Mouse (Mus musculus) midbrain, embryonic 11.5 days (tissue): ENCODE measurements around the gene Fam129c. TPM values are rescaled to one million over a fixed set of nuclear protein-coding genes. Genes with fewer than 3 reads are reported as not detected.

Experiments used
- ATAC-seq: fragments of 200-750 bp; cut with Nextera tagmentation; 2 replicates; pipeline ENCODE4 v1.8.0; 2017; ENCODE audit warnings: moderate TSS enrichment, moderate library complexity; ENCODE audit not compliant: low FRiP score
- DNase-seq: peaks from one replicate; pipeline ENCODE4 v3.0.0; 2015; ENCODE audit warnings: low spot score; ENCODE audit errors: missing footprints
- H3K27ac ChIP-seq: fragments of 300-500 bp; sonication (generic); 2 replicates; pipeline ENCODE4 v1.5.1; 2014; ENCODE audit warnings: low read depth, low read length
- H3K27me3 ChIP-seq: fragments of 300-500 bp; sonication (generic); 2 replicates; pipeline ENCODE4 v1.6.1; 2014; ENCODE audit warnings: mild to moderate bottlenecking, low read length, moderate library complexity, mixed read lengths; ENCODE audit not compliant: control insufficient read depth, insufficient read depth
- H3K36me3 ChIP-seq: fragments of 300-500 bp; sonication (generic); 2 replicates; pipeline ENCODE4 v1.6.1; 2014; ENCODE audit warnings: mild to moderate bottlenecking, low read length, moderate library complexity, mixed read lengths; ENCODE audit not compliant: control insufficient read depth, insufficient read depth
- H3K4me1 ChIP-seq: fragments of 300-500 bp; sonication (generic); 2 replicates; pipeline ENCODE4 v1.6.1; 2014; ENCODE audit warnings: low read length; ENCODE audit not compliant: control insufficient read depth, insufficient read depth
- H3K4me2 ChIP-seq: fragments of 300-500 bp; sonication (generic); 2 replicates; pipeline ENCODE4 v1.6.1; 2014; ENCODE audit warnings: mild to moderate bottlenecking, moderate library complexity
- H3K4me3 ChIP-seq: fragments of 300-500 bp; sonication (generic); 2 replicates; pipeline ENCODE4 v1.5.1; 2014; ENCODE audit warnings: low read depth, low read length
- H3K9ac ChIP-seq: fragments of 300-500 bp; sonication (generic); 2 replicates; pipeline ENCODE4 v1.6.1; 2014; ENCODE audit warnings: low read length
- H3K9me3 ChIP-seq: fragments of 300-500 bp; sonication (generic); 2 replicates; pipeline ENCODE4 v1.6.1; 2016; ENCODE audit warnings: low read length; ENCODE audit not compliant: control insufficient read depth
- WGBS: fragments of 180-500 bp; shearing (Covaris S2); extraction: QIAGEN DNeasy Blood & Tissue Kit; methylation state at CpG from one replicate; pipeline ENCODE4 v1.1.7; 2014; 5-methylcytosine and 5-hydroxymethylcytosine counted together
- polyA plus RNA-seq: library from polyadenylated mRNA; unstranded; fragments of >200 nt; fragmentation: Nextera tagmentation; extraction: Ambion mirVana; gene quantifications from 2 replicates; pipeline ENCODE4 v1.2.1, GENCODE M21; 2014

Gene Fam129c
- polyA plus RNA-seq, 1 experiment from 2014 or later = 3.6 TPM

DNA sequence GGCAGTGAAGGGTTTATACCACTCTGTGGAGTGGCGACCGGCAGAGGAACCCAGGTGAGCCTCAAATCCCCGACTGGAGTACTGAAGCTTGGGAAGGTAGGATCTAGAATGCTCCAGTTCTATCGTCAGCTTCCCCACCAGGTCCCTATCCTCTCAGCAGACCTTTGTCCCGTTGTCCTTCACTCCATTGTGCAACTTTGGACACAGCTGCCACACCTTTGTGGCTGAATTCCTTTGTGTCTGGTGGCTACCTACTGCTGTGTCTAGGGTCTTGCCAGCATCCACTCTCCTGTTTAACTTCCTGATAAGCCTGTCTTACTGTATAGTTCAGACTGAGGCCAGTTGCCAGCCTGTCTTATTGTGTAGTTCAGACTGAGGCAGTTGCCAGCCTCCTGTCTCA lies 14.7 kb downstream of the Fam129c start:
- Histone ChIP-seq H3K4me3 (peak overlapping the region; percentile 96), H3K27me3 (no peaks in the 10 kb centered on the region), H3K4me2 (peak overlapping the region; percentile 85), H3K9me3 (no peaks in the 10 kb centered on the region), H3K27ac (no peak overlapping the region), H3K36me3 (peaks cover 8% of the 10 kb centered on the region; the same call in 1 of the 2 replicates), H3K9ac (peak overlapping the region; percentile 89), H3K4me1 (peaks cover 8% of the 10 kb centered on the region)
- ATAC-seq = no peak
- WGBS = 45% methylated on average over 5 of the region's 5 CpGs
- DNase-seq = no peak

DNA sequence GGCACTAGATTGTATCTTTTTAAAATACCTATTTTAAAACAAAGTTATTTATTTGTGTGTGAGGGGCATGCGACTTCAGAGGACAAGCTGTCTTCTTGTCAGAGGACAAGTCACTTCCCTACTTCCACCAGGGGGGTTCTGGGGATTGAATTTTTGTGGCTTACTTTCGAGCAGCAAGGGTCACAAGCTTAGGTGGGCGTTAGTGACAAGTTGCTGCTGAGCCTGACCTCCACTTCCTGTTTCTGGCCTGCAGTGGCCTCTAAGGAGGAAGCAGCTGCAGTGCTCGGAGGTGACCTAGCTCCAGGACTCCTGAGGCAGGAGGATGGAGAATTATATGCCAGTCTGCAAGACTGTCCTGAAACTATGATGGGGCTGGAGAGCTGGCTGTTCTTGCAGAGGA lies 16.0 kb downstream of the Fam129c start:
- H3K36me3 ChIP-seq = peaks cover 14% of the 10 kb centered on the region
- ATAC-seq (no peak), DNase-seq (no peak)
- no peak overlapping the region for H3K4me3 ChIP-seq
- no peak overlapping the region for H3K4me2 ChIP-seq
- 72% methylated on average over 4 of the region's 4 CpGs for WGBS
- no peak overlapping the region for H3K27ac ChIP-seq
- no peak overlapping the region for H3K9ac ChIP-seq
- H3K9me3 ChIP-seq = no peaks in the 10 kb centered on the region
- no peaks in the 10 kb centered on the region for H3K27me3 ChIP-seq
- H3K4me1 ChIP-seq = peaks cover 8% of the 10 kb centered on the region

DNA sequence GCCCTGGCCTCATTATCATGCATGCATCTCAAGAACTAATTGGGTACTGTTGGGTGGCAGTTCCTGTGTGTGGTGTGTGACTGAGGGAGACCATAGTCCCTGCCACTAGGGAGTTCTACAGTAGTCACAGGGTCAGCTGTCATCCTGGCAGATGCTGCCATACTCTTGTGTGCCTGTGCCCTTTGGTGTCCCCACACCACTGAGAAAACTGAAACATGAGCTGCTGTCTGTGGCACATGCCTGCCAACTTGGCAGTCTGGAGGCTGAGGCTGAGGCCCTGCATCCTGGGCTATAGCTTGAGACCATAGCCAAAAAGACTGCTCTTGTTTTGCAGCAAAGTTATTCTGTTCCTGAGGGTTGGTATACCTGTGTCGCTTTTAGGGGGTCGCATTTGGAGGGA lies 22.3 kb downstream of the Fam129c start:
- Histone ChIP-seq H3K4me3 (no peak overlapping the region), H3K4me1 (no peaks in the 10 kb centered on the region), H3K4me2 (no peak overlapping the region), H3K27ac (no peak overlapping the region), H3K36me3 (peaks cover 46% of the 10 kb centered on the region), H3K9me3 (peaks cover 11% of the 10 kb centered on the region), H3K27me3 (no peaks in the 10 kb centered on the region), H3K9ac (no peak overlapping the region)
- WGBS = 90% methylated on average over 2 of the region's 2 CpGs
- DNase-seq (no peak), ATAC-seq (no peak)

DNA sequence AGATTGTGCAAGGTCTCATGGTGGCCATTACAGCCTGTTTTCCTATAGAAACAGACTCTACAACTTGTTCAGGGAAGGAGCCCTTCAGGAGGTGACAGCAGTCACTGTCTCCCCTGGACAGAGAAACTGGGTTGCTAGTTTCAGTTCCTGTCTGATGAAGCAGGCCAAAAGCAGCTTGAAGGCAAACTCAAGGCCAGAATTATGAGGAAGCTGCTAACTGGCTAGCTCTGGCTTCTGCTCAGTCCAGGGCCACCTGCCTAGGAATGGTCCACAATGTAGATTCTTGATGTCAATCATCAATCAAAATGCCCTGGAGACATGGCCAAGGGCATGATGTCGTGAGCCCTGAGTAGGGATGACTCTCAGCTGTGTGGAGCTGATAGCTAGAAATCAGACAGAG lies 27.6 kb downstream of the Fam129c start:
- Histone ChIP-seq H3K4me2 (no peak overlapping the region), H3K27ac (no peak overlapping the region), H3K36me3 (peaks cover 36% of the 10 kb centered on the region), H3K9me3 (peaks cover 11% of the 10 kb centered on the region), H3K9ac (no peak overlapping the region), H3K27me3 (peaks cover 6% of the 10 kb centered on the region), H3K4me1 (peaks cover 11% of the 10 kb centered on the region), H3K4me3 (no peak overlapping the region)
- WGBS = 88% methylated on average over 1 of the region's 1 CpGs
- DNase-seq = no peak
- ATAC-seq = no peak

DNA sequence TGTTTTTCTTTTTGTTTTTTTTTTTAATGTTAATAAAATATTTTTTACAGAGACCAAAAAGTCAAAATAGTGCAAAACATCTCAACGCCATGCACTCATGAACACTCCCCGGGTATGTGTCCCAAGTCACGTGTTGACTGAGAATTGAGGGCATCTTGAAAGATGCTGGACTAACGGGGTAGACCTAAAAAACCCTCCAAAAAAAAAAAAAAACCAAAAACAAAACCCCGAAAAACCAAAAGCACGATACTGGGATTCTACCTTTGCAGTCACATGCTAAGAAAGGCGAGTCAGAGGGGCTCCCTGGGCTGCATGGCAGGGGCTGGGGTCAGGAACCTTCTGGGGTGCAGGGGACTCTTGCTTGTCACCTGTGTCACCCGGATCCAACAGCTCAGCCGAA lies 29.3 kb downstream of the Fam129c start:
- whole genome bisulfite sequencing = 87% methylated on average over 9 of the region's 9 CpGs
- ATAC-seq (no peak), DNase-seq (no peak)

DNA sequence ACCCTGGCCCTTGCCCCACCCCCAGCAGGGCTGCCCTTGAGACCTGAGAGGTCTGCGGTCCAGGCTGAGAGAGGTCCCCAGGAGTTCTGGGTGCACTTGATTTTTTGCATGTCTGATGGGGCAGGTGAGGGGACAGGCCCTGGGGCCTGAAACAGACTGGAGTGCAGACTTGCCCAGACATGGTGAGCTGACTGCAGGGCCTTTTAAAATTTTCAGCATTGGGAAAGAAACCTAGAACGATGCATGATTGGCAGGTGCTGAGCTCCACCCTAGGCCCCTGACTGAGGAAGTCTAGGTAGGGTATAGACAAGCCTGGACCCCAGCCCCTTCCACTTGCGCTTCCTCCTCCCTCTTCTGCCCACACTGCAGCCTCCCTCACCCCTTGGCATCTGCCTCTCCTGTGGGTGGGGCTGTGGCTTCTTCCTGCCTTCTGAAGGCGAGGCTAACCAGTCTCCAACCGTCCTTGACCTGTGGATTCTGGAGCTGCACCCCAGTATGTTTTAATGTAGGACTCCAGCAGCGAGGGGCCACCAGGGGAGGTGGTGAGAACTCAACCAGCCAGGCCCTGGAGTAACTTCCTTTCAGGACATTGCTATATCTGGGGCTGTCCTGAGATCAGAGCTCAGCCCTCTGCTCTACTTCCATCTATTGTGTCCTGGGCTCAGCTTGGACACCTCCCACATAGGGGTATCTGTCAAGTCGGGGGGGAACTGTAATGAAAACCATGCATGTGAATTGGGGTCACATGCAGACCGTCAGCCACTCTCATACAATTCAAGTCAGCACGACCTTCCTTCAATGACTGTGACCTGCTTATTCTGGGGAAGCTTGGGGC lies 30.0 kb downstream of the Fam129c start:
- Histone ChIP-seq H3K27me3 (peaks cover 19% of the 10 kb centered on the region), H3K4me3 (no peak overlapping the region), H3K4me1 (peaks cover 11% of the 10 kb centered on the region), H3K27ac (no peak overlapping the region), H3K4me2 (no peak overlapping the region), H3K9ac (no peak overlapping the region), H3K9me3 (peaks cover 8% of the 10 kb centered on the region), H3K36me3 (peaks cover 19% of the 10 kb centered on the region)
- DNase-seq (no peak), ATAC-seq (no peak)
- 60% methylated on average over 9 of the region's 9 CpGs for WGBS

More for the DNA sequence above, 29.3 kb downstream of the Fam129c start:
- Histone ChIP-seq H3K27me3 (peaks cover 19% of the 10 kb centered on the region), H3K4me2 (no peak overlapping the region), H3K4me3 (no peak overlapping the region), H3K27ac (no peak overlapping the region), H3K9ac (no peak overlapping the region), H3K4me1 (peaks cover 11% of the 10 kb centered on the region), H3K9me3 (peaks cover 11% of the 10 kb centered on the region), H3K36me3 (peaks cover 27% of the 10 kb centered on the region)

DNA sequence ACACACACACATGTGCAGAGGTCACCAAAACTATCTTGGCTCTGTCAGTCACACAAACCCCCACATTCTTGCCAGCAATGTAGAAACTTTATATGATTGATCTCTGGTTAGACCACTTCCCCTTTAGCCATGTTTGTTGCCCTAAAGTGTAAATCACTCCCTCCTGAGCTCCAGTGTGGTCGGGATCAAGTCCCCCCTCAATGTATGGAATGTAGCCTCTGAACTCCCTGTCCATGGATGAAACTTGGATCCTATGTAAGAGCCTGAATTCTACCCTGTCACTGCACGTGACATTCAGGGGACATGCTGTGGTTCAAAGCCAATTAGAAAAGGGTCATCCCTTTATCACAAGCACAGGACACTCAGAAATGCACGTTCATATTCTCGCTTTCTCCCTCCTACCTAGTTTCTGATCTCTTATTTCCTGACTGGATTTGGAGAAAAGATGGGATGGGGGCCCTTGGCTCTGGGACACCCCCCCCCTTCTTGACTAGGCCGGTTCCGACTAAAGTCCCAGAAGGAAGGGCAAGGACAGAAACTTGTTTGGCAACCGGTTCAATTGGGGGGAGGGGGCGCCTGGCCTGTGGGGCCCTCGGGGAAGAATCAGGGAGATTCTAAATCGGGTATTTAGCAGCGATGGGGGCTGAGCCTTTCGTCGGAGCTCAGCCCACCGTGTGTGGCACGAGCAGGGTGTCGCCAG lies 31.1 kb downstream of the Fam129c start:
- Histone ChIP-seq H3K36me3 (peaks cover 9% of the 10 kb centered on the region), H3K4me3 (peak overlapping the region; percentile 43), H3K27ac (no peak overlapping the region), H3K9me3 (peaks cover 6% of the 10 kb centered on the region; the same call in 1 of the 2 replicates), H3K4me2 (peak overlapping the region; percentile 91), H3K9ac (peak overlapping the region; percentile 74), H3K4me1 (peaks cover 11% of the 10 kb centered on the region), H3K27me3 (peaks cover 25% of the 10 kb centered on the region)
- WGBS = 8% methylated on average over 16 of the region's 16 CpGs
- ATAC-seq = no peak
- DNase-seq = peak; percentile 84

DNA sequence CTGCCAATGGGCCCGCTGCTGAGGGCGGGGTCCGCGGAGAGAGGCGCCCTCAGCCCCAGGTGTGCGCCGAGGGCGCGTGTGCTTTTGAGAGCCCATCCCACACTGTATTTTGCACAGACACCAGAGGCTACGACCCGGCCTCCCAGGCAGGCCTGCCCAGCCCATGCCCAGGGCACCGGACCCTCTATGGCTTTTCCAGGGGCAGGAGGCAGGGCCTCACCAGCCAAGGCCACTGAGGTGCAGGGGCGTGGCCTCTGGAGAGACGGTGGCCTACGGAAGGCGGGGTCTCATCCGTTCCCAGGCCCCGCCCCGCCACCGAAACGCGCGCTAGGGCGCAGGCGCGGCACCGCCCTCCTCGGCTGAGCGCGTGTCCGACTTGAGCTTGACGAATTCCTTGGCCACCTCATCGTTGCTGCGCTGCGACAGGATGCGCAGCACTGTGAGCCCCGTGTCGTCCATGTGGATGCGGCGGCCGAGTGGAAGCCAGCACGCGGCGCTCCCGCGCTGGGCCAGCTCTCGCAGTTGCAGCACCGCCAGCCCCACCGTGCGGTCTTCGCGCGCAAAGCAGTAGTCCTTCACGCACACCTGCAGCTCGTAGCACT lies 31.7 kb downstream of the Fam129c start:
- Histone ChIP-seq H3K9me3 (peaks cover 6% of the 10 kb centered on the region; the same call in 1 of the 2 replicates), H3K4me3 (peak overlapping the region; percentile 43), H3K9ac (peak overlapping the region; percentile 74), H3K4me2 (peak overlapping the region; percentile 91), H3K36me3 (peaks cover 4% of the 10 kb centered on the region), H3K27me3 (peaks cover 31% of the 10 kb centered on the region), H3K27ac (no peak overlapping the region), H3K4me1 (peaks cover 11% of the 10 kb centered on the region)
- DNase-seq = peak; percentile 99
- WGBS = under 1% methylated on average over 55 of the region's 55 CpGs
- peak; percentile 91 for ATAC-seq
